Mouse (Mus musculus) midbrain, embryonic 11.5 days (tissue): ENCODE measurements around the gene Smim17. TPM values are rescaled to one million over a fixed set of nuclear protein-coding genes. Genes with fewer than 3 reads are reported as not detected.
"Not testable (repeated sequence)": the region's sequence is repeated elsewhere in the genome, so short reads cannot be mapped to it uniquely, and the experiment has no call there.

Source experiments
- ATAC-seq: fragments of 200-750 bp; cut with Nextera tagmentation; 2 replicates; pipeline ENCODE4 v1.8.0; 2017; ENCODE audit warnings: moderate TSS enrichment, moderate library complexity; ENCODE audit not compliant: low FRiP score
- DNase-seq: peaks from one replicate; pipeline ENCODE4 v3.0.0; 2015; ENCODE audit warnings: low spot score; ENCODE audit errors: missing footprints
- H3K27ac ChIP-seq: fragments of 300-500 bp; sonication (generic); 2 replicates; pipeline ENCODE4 v1.5.1; 2014; ENCODE audit warnings: low read depth, low read length
- H3K27me3 ChIP-seq: fragments of 300-500 bp; sonication (generic); 2 replicates; pipeline ENCODE4 v1.6.1; 2014; ENCODE audit warnings: mild to moderate bottlenecking, low read length, moderate library complexity, mixed read lengths; ENCODE audit not compliant: control insufficient read depth, insufficient read depth
- H3K36me3 ChIP-seq: fragments of 300-500 bp; sonication (generic); 2 replicates; pipeline ENCODE4 v1.6.1; 2014; ENCODE audit warnings: mild to moderate bottlenecking, low read length, moderate library complexity, mixed read lengths; ENCODE audit not compliant: control insufficient read depth, insufficient read depth
- H3K4me1 ChIP-seq: fragments of 300-500 bp; sonication (generic); 2 replicates; pipeline ENCODE4 v1.6.1; 2014; ENCODE audit warnings: low read length; ENCODE audit not compliant: control insufficient read depth, insufficient read depth
- H3K4me2 ChIP-seq: fragments of 300-500 bp; sonication (generic); 2 replicates; pipeline ENCODE4 v1.6.1; 2014; ENCODE audit warnings: mild to moderate bottlenecking, moderate library complexity
- H3K4me3 ChIP-seq: fragments of 300-500 bp; sonication (generic); 2 replicates; pipeline ENCODE4 v1.5.1; 2014; ENCODE audit warnings: low read depth, low read length
- H3K9ac ChIP-seq: fragments of 300-500 bp; sonication (generic); 2 replicates; pipeline ENCODE4 v1.6.1; 2014; ENCODE audit warnings: low read length
- H3K9me3 ChIP-seq: fragments of 300-500 bp; sonication (generic); 2 replicates; pipeline ENCODE4 v1.6.1; 2016; ENCODE audit warnings: low read length; ENCODE audit not compliant: control insufficient read depth
- whole genome bisulfite sequencing: fragments of 180-500 bp; shearing (Covaris S2); extraction: QIAGEN DNeasy Blood & Tissue Kit; methylation state at CpG from one replicate; pipeline ENCODE4 v1.1.7; 2014; 5-methylcytosine and 5-hydroxymethylcytosine counted together
- polyA plus RNA-seq: library from polyadenylated mRNA; unstranded; fragments of >200 nt; fragmentation: Nextera tagmentation; extraction: Ambion mirVana; gene quantifications from 2 replicates; pipeline ENCODE4 v1.2.1, GENCODE M21; 2014

Gene Smim17
- polyA plus RNA-seq, 1 experiment from 2014 or later, result 0.67 TPM

DNA sequence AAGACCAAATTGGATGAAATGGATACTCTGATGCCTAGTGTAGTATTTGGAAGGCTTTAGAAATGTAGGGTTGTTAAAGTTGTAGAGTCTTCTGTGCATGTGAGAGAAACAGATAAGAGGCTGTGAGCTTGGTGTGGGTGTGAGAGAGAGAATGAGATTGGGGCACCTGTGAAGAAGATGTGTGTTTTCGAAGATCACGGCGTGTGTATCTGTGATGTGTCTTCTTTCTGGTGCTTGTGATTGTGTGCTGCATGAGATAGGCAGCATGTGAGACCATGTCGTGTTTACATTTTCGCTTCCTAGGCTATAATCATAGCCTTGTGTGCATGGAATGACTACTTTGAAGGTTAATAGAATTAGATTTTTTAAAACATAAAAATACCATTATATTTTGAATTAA, 31.3 kb upstream of the Smim17 start:
- no peaks in the 10 kb centered on the region for H3K27me3 ChIP-seq
- peaks cover 3% of the 10 kb centered on the region; the same call in 1 of the 2 replicates for H3K4me1 ChIP-seq
- H3K27ac ChIP-seq, result no peak overlapping the region
- DNase-seq (no peak), ATAC-seq (no peak)
- no peaks in the 10 kb centered on the region for H3K9me3 ChIP-seq
- 89% methylated on average over 5 of the region's 5 CpGs for WGBS
- H3K4me3 ChIP-seq, result no peak overlapping the region
- H3K9ac ChIP-seq, result no peak overlapping the region
- H3K36me3 ChIP-seq, result no peaks in the 10 kb centered on the region
- no peak overlapping the region for H3K4me2 ChIP-seq

DNA sequence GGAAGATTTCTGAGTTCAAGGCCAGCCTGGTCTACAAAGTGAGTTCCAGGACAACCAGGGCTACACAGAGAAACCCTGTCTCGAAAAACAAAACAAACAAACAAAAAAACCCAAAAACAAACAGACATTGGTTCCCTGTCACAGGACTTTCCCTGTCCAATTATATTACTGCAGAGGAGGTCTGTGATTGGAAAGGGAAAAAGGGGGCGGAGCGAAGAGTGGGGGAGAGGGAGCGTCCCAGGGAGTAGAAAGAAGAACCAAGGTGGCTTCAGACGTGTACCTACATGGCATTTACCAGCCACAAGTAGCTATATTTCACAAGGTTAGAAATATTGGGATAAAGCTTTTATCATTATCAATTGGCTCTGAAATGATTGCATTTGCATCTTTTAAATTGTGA, 30.4 kb upstream of the Smim17 start:
- not testable (repeated sequence) for H3K9me3 ChIP-seq, H3K27ac ChIP-seq, H3K36me3 ChIP-seq, H3K4me2 ChIP-seq, ATAC-seq, H3K4me3 ChIP-seq, H3K4me1 ChIP-seq, DNase-seq, H3K27me3 ChIP-seq, H3K9ac ChIP-seq
- 80% methylated on average over 5 of the region's 5 CpGs for whole genome bisulfite sequencing

DNA sequence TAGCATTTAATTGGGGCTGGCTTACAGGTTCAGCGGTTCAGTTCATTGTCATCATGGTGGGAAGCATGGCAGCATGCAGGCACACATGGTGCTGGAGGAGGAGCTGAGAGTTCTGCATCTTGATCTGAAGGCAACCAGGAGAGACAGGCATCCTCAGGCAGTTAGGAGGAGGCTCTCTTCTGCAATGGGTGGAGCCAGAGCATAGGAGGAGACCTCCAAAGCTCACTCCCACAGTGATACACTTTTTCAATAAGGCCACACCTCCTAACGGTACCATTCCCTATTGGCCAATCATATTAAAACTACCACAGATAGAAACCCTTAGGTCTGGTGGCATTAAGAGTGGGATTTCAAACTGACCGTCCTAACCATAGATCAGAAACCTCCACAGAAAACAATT, 29.1 kb upstream of the Smim17 start:
- H3K4me2 ChIP-seq, result no peak overlapping the region
- H3K36me3 ChIP-seq, result no peaks in the 10 kb centered on the region
- no peak for ATAC-seq
- WGBS, result 86% methylated on average over 3 of the region's 3 CpGs
- no peak overlapping the region for H3K4me3 ChIP-seq
- no peak overlapping the region for H3K9ac ChIP-seq
- no peaks in the 10 kb centered on the region for H3K27me3 ChIP-seq
- H3K4me1 ChIP-seq, result no peaks in the 10 kb centered on the region
- no peak overlapping the region for H3K27ac ChIP-seq
- no peaks in the 10 kb centered on the region for H3K9me3 ChIP-seq
- no peak for DNase-seq

DNA sequence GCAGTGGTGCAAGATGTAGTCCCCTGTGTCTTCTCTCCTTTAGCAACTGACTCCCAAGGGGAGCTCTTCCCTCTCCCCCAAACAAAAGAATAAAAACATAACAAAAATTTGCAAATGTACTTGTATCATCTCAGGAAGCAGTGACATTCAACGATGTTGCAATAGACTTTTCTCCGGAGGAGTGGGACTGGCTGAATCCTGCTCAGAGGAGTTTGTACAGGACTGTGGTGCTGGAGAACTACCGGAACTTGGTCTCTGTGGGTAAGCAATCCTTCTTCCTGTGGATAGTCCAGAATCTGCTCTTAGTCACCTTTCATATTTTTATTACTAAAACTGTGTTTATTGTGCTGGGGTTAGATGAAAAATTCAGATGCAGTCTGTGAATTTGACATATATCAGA, 25.5 kb upstream of the Smim17 start:
- no peak overlapping the region for H3K4me3 ChIP-seq
- H3K4me1 ChIP-seq, result no peaks in the 10 kb centered on the region
- no peak overlapping the region for H3K9ac ChIP-seq
- no peak for DNase-seq
- H3K36me3 ChIP-seq, result no peaks in the 10 kb centered on the region
- no peaks in the 10 kb centered on the region for H3K9me3 ChIP-seq
- ATAC-seq, result no peak
- no peak overlapping the region for H3K27ac ChIP-seq
- H3K4me2 ChIP-seq, result no peak overlapping the region
- H3K27me3 ChIP-seq, result no peaks in the 10 kb centered on the region
- WGBS, result 95% methylated on average over 3 of the region's 3 CpGs

DNA sequence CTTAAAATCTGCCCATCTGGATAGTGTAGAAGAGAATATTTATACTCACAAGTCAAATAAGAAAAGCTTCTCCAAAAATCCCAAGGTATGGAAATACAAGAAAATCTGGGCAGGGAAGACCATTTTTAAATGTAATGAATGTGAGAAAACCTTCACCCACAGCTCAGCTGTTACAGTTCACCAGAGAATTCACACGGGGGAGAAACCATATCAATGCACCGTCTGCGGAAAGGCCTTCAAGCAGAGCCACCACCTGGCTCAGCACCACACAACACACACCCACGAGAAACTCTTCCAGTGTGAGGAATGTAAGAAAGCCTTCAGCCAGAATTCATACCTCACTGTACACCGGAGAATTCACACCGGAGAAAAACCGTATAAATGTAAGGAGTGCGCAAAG, 20.1 kb upstream of the Smim17 start:
- Histone ChIP-seq H3K36me3 (no peaks in the 10 kb centered on the region), H3K4me1 (peaks cover 6% of the 10 kb centered on the region), H3K9me3 (no peaks in the 10 kb centered on the region), H3K9ac (no peak overlapping the region), H3K27ac (no peak overlapping the region), H3K4me3 (no peak overlapping the region), H3K27me3 (no peaks in the 10 kb centered on the region), H3K4me2 (no peak overlapping the region)
- DNase-seq (no peak), ATAC-seq (no peak)
- 91% methylated on average over 8 of the region's 8 CpGs for WGBS

DNA sequence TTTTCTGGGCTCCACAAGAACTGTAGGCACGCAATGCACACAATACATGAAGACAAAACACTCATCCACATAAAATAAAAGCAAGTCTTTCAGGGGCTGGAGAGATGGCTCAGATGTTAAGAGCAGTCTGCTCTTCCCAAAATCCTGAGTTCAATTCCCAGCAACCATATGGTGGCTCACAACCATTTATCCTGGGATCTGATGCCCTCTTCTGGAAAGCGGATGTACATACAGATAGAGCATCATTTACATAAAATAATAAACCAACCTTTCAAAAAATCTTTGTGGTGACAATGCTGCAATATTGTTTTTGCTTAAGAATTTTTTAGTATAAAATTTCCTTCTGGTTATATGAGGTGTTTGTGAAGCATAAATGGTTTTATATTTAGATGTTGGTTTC, 17.1 kb upstream of the Smim17 start:
- Histone ChIP-seq H3K36me3 (no peaks in the 10 kb centered on the region), H3K27ac (no peak overlapping the region), H3K4me3 (no peak overlapping the region), H3K9ac (no peak overlapping the region), H3K27me3 (no peaks in the 10 kb centered on the region), H3K4me1 (peaks cover 10% of the 10 kb centered on the region), H3K4me2 (no peak overlapping the region), H3K9me3 (no peaks in the 10 kb centered on the region)
- ATAC-seq (no peak), DNase-seq (no peak)
- WGBS, result 84% methylated on average over 2 of the region's 2 CpGs

DNA sequence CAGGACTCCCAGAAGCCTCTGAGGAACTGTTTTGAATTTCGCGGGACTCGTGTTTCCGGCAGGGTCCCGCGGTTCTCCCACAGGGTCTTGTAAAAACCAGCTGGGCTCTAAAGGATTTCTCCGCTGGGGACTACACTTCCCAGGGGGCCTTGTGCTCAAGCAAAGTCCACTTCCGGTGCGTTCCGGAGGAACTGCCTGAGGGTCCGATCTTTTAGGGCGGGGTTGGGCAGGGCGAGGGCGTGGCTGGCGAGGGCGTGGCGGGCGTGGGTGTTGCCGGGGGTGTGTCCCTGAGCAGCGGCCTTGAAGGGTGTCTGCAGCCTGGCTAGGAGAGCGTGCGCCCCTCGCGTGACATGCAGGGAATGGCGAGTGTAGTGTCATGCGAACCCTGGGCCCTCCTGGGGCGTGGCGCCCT, 15.5 kb upstream of the Smim17 start, which contains the start of gene Zfp28:
Gene Zfp28, plus strand, starts transcription at position 252 of the 412 bp plus-strand sequence.
- Histone ChIP-seq H3K27ac (no peak within 1 kb of the TSS; the same call in 1 of the 2 replicates), H3K36me3 (no peaks in the 10 kb centered on the region), H3K9ac (peak within 1 kb of the TSS; percentile 69), H3K4me3 (peak within 1 kb of the TSS; percentile 59), H3K4me1 (peaks cover 10% of the 10 kb centered on the region), H3K27me3 (no peaks in the 10 kb centered on the region), H3K9me3 (no peaks in the 10 kb centered on the region), H3K4me2 (peak within 1 kb of the TSS; percentile 73)
- DNase-seq (peak; percentile 100), ATAC-seq (peak; percentile 98)
- under 1% methylated on average over 28 of the region's 28 CpGs for WGBS

DNA sequence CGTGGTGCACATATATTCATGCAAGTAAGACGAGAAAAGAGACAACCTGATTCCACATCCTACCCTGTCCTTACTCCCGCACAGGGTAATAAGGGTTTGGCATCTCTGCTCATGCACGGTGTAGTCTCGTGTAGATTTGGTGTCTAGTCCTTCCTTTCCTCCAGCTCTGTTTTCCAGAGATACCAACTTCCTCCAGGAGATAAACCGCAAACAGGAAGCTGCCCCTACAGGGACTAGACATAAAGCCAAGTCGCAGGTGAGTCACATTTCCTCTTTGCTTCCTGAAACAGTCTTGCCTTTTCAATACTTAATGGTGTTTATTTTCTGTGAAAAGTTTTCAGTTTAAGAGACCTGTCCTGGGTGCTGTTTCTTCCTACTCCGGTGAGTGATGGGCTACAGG, 14.5 kb upstream of the Smim17 start:
- Histone ChIP-seq H3K27me3 (no peaks in the 10 kb centered on the region), H3K4me3 (peak overlapping the region; percentile 59), H3K9me3 (no peaks in the 10 kb centered on the region), H3K4me1 (peaks cover 10% of the 10 kb centered on the region), H3K36me3 (no peaks in the 10 kb centered on the region), H3K4me2 (peak overlapping the region; percentile 73), H3K27ac (no peak overlapping the region), H3K9ac (peak overlapping the region; percentile 69)
- WGBS, result 77% methylated on average over 8 of the region's 8 CpGs
- no peak for ATAC-seq
- no peak for DNase-seq

DNA sequence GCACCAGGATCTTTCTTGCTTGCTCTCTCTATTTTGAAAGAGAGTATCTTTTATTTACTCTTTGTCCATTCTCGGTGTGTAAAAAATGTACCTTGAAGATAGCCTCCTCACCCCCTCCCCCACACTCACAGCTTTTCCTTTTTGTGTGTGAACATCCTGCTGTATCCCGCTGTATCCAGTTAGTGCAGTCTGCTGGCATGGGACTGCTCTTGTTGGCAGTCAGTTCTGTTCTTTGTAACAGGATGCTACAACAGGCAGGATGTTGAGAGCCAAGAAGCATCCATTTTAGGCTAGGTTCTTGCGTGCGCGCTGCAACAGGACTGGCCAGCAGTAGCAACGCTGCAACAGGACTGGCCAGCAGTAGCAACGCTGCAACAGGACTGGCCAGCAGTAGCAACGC, 11.5 kb upstream of the Smim17 start:
- no peak overlapping the region for H3K9ac ChIP-seq
- no peak overlapping the region for H3K4me3 ChIP-seq
- no peak overlapping the region for H3K27ac ChIP-seq
- no peak for ATAC-seq
- peaks cover 10% of the 10 kb centered on the region for H3K4me1 ChIP-seq
- no peaks in the 10 kb centered on the region for H3K9me3 ChIP-seq
- no peaks in the 10 kb centered on the region for H3K27me3 ChIP-seq
- no peak overlapping the region for H3K4me2 ChIP-seq
- H3K36me3 ChIP-seq, result peaks cover 7% of the 10 kb centered on the region
- no peak for DNase-seq
- WGBS, result 97% methylated on average over 7 of the region's 8 CpGs

DNA sequence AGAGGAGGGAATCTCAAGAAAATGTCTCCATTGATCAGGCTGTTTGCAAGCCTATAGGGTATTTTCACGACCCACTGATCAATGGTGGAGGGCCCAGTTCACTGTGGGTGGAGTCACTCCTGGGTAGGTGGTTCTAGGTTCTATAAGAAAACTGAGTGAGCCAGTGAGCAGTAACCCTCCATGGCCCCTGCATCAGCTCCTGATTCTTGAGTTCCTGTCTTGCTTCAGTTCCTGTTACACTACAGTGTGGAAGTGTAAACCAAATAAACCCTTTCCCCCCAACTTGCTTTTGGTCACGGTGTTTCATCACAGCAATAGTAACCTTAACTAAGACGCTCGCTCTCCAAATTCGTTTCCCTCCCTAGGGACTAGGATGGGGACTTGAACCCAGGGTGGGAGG, 9.5 kb upstream of the Smim17 start:
- H3K9me3 ChIP-seq, result no peaks in the 10 kb centered on the region
- 89% methylated on average over 5 of the region's 5 CpGs for WGBS
- no peak overlapping the region for H3K27ac ChIP-seq

More for the DNA sequence above, 9.5 kb upstream of the Smim17 start:
- H3K27me3 ChIP-seq, result no peaks in the 10 kb centered on the region
- H3K36me3 ChIP-seq, result peaks cover 10% of the 10 kb centered on the region
- no peak for ATAC-seq
- H3K4me3 ChIP-seq, result no peak overlapping the region
- no peak overlapping the region for H3K9ac ChIP-seq
- H3K4me2 ChIP-seq, result no peak overlapping the region
- peaks cover under 1% of the 10 kb centered on the region; the same call in 1 of the 2 replicates for H3K4me1 ChIP-seq
- no peak for DNase-seq
